Mouse (Mus musculus) erythroid progenitor cell, adult 5-6 weeks (primary cell): ENCODE data around the gene Pten. TPM values are rescaled to one million over a fixed set of nuclear protein-coding genes. Genes with fewer than 3 reads are reported as not detected.
A peak's percentile ranks its signal among the peaks of the same experiment; 100 is the strongest.

Experiments used
- ATAC-seq: replicated peaks from 2 replicates; pipeline ENCODE4 v1.8.0; 2016; ENCODE audit warnings: moderate number of reproducible peaks, mild to moderate bottlenecking, moderate TSS enrichment, inconsistent platforms; ENCODE audit not compliant: poor library complexity, low FRiP score, severe bottlenecking
- total RNA-seq, 2 experiments: library from RNA; stranded (forward) in 1 of 2; stranded (reverse) in 1 of 2; fragments of 150-400 nt in 1 of 2; fragments of 186-747, 209-891 nt in 1 of 2; gene quantifications; 2 replicates each; pipeline versions ENCODE4 v1.2.3 to v1.2.4; 2015 to 2017; ENCODE audit warnings: low replicate concordance in 2 of 2

The Pten gene
- total RNA-seq, 2 experiments from 2014 or later, result 19.2 to 34.0 TPM

DNA sequence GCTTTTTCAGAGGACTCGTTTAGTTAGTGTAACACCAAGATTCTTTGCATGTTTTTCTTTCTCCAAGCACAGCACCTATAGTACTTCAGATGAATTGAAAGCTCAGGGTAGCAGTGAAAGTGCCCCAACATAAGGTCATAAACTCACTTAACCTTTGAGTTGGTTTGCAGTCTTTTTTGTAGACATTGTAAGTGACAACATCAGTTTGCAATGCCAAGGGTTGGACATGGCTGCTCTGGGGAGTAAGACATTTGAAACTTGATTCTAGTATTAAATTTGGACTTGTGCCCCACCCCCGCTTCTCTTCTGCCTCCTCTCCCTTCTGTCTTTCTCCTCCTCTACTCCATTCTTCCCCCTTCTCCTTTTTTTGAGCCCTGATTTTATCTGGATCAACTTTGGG lies 43.3 kb downstream of the Pten start:
- ATAC-seq, result no peak

DNA sequence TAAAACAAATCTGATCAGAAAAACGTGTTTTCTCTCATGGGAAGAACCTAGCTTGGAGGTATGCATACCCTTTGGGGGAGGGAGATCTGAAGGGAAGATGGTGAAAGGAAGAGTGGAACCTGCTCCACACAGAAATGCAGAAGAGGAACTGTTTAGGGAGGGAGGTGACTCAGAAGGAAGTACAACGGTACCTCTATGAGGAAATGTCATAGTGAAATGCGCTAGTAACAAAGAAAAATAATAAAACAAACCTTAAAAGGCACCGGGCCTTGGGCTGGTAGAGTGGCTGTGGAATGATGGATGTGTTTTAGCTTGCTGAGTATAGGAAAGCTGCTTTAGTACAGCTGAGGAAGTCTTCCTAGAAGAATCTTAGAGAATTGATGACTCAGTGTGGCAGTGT lies 47.4 kb downstream of the Pten start:
- no peak for ATAC-seq

DNA sequence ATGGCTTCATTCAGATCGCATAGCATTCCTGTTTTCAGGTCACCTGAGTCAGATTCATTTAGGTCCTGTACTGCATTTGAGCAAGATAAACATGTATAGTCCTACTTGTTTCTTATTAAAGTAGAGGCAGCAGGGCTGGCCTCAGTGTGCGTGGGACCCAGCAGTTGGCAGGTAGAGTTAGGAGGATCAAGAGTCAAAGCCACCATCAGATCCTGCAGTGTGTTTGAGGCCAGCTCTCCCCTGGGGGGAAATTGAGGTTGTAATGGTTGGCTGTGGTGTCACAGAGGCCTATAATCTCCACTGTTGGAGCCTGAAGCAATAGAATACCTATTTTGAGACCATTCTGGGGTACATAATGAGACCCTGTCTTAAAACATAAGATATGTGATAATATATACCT lies 50.3 kb downstream of the Pten start:
- ATAC-seq, result no peak

DNA sequence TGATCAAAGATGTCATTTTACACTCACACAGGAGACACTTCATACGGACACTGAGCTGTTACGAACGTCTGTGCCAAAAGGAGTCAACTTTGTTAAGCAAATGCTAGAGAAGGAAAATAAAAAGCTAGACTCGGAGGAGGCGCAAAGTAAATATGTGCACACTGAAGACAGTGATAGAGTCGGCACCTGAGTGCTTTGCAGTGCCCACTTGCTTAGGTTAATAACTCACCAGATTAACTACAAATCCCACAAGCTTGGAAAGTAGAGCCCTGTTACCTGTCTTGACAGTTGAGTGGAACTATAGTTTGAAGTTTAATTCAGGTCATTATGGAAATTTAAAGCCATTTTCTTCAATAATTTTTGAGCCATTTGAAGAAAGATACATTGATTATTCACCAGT lies 51.4 kb downstream of the Pten start:
- ATAC-seq, result no peak

DNA sequence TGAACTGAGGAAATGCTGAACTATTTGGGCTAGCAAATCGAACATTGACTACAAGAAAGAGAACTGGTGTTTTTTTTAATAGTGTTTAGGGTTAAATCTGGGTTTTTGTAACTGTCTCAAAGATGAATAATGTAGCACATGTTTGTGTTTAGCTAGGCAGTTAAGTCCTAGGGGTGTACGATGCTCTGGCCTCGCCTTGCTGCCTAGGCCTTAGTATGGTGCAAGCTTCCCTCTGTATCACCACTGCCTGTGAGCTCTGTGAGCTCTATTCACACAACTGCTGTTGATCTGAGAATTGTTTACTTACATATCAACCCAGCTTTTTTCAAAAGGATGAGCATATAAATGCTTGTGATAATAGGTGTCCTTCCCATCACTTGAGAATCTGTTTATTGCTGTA lies 51.8 kb downstream of the Pten start:
- no peak for ATAC-seq

DNA sequence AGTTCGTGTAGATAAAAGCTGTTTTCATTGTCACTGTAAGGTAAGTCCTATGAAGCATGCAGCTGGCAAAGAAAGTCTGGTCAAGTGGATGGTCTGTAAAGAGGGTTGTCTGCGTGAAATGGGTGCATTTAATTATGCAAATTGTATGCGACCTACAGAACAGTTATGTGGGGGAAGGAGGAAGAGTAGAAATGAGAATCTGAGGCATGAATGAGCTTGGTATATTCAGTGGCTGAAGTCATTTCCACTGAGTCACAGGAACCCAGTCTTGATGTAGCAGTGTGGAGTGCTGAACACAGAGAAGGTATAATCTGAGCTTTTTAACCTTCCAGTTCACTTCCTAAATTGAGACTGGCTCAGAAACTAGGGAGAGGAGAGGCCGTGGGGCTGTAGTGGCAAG lies 61.5 kb downstream of the Pten start:
- no peak for ATAC-seq

DNA sequence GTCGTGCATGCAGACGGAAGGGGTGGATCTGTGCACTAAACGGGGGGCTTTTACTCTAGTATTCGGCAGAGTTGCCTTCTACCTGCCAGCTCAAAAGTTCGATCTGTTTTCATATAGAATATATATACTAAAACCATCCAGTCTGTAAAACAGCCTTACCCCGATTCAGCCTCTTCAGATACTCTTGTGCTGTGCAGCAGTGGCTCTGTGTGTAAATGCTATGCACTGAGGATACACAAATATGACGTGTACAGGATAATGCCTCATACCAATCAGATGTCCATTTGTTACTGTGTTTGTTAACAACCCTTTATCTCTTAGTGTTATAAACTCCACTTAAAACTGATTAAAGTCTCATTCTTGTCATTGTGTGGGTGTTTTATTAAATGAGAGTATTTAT lies 65.7 kb downstream of the Pten start:
- peak; percentile 68 for ATAC-seq

DNA sequence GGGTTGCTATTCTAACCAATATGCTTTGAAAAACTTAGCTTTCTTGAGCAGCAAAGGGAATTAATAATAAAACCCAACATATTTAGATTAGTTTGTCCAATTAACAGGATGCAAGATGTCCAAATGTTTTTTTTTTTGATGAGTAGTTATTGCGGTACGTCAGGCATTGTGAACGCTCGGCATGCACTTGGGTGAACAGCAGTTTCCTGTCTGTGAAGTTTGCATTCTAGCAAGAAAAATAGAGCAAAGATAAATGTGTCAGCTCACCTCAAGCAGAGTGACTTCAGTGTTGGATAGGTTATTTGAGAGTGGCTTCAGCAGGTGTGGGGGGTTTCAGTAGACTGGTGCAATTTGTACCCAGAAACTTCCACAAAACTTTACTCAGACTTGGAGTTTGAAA lies 69.3 kb downstream of the Pten start:
- ATAC-seq, result no peak

DNA sequence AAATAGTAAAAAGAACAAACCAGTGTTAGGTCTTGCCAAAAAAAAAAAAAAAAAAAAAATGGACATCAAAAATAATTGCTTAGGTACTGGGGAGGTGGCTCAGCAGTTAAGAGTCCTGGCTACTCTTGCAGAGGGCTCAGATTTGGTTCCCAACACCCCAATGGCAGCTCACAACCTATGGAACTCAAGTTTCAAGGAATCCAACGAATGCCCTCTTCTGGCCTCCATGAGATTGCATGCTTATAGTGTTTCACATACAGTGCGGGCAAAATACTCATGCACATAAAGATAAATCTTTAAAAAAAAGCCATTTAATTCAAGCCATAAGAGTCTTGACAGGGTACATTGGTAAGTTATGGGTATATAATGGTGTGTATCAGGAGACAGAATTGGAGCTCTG lies 72.6 kb downstream of the Pten start:
- no peak for ATAC-seq

DNA sequence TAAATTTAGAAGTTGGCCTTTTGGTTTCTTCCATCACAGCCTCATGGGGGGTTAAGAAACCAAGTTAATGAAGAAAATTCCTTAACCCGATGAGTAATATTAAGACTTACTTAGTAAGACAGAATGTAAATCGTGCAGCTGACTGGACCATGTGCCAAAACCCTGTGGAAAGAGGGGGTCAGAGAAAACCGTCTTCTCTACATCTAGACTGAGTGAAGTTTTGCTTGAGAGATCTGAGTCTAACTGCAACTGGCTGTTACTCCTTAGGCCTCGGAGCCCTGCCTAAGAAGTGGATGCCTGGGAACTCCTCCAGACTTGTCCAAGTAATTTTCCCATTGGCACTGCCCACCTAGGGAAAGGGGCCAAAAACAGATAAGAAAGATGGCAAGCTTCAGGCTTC lies 74.0 kb downstream of the Pten start:
- no peak for ATAC-seq

DNA sequence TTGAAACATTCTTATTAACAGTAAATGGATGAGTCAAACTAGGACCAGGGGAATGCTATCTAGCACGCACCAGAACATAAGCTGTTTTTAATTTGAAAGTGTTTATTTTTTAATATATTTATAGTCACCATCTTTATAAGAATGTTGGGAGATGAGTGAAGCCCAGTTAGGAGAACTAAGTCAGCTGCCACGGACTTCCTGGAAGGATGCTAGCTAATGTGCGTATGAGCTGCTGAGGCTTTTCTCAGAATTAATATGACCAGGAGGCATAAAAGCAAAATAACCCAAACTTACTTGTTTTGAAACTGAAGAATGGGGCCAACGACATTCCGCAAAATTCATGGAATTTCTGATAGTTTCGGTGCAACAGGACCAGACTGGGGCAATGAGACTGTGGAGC lies 83.2 kb downstream of the Pten start:
- no peak for ATAC-seq

DNA sequence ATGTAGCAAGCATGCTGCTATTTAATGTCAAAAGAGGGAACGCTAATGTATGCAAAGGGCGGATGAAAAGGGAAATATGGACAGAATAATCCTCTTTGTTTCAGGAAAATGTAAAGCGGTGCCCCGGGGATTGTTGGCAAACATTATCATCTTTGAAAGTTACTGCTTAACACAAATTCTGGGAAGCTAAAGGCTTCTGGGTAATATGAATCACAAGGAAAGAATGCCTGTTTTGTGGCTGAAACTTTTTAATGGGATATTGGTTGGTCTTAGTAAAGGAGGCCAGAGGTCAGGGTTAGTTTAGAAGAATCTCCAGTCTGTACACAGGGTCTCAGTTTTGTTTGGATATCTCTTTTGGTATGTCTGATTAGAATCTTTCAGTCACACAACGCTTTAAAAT lies 87.2 kb downstream of the Pten start:
- no peak for ATAC-seq

DNA sequence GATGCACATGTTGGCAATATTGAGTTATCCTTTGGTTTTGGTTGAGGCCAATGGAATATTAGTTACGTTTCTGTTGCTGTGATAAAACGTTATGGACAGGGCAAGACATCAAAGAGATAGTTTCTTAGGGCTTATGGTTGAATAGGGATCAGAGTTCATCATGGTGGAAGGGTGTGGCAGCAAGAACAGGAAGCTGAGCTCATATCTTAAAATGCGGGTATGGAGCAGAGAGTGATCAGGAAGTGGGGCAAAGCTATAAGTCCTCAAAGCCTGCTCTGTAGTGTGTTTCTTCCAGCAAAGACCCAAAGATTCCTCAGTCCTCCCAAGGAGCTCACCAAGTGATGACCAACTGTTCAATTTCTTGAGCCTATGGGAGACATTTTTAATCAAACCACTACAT lies 90.7 kb downstream of the Pten start:
- no peak for ATAC-seq

DNA sequence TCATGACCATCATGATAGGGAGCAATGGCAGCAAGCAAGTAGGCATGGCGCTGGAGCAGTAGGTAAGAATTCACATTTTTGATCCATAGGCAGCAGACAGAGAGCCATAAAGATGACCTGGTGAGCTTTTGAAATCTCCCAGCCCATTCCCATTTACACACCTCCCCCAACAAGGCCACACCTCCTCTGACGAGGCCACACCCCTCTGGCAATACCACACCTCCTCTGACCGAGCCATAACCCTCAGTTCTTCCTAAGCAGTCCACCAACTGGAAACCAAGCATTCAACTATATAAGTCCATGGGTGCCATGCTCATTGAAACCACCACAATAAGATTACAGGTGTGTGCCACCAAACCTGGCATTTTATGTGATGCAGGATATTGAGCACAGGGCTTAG lies 95.0 kb downstream of the Pten start:
- ATAC-seq, result no peak

DNA sequence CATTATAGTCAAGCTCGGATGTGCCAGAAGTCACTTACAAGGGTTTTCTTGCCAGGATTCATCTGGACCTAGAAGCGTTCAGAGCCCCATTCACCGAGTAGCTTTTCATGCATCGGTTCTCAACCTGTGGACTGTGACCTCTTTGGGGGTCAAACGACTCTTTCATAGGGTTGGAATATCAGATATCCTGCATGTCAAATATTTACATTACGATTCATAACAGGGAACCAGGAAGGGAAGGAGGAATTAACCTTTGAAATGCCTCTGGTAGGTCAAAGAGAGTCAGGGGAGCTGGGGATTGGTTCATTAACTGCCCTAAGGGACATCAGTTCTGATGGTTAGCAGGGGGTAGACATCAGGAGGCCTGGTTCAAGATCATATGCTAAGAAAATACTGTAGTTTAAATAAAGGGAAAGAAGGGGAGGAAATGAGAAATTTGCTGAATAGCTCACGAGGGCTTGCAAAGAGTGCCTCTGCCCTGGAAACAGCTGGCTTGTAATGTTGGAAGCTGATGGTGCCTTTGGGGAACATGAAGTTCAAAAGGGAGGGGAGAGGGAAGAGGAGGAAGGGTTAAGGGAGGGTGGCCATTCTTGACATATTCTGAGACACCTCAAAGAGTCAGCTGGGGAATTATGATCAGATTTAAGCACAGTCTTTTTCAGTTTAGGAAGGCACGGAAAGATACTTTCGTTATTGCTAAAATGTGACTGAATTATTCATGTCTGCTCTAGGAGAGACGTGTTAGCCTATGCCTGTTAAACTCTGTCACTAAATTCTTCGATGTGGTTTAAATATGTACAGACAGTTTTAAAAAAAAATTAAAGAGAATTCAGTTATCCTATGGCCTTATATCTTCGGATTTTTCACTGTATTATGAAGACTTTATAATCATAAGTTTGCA lies 104.6 kb downstream of the Pten start:
- ATAC-seq, result no peak

DNA sequence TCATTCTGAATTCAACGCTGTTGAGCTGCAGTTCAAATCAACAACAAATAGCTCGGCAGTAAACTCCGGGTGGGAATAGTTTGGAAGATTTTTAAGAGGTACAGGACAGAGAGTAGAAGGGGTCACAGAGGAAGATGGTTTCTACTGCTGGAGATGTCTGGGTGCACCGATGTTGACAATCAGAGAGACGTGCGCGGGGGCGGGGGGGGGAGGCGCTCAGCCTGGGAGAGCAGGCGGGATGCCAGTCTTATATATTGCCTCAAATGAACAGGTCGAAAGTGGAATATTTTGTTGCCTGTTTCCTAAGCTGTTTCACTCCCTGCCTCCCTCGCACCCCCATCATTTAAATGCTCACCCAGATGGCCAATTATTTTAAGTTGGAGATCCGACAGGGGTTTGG lies 109.5 kb downstream of the Pten start:
- no peak for ATAC-seq

DNA sequence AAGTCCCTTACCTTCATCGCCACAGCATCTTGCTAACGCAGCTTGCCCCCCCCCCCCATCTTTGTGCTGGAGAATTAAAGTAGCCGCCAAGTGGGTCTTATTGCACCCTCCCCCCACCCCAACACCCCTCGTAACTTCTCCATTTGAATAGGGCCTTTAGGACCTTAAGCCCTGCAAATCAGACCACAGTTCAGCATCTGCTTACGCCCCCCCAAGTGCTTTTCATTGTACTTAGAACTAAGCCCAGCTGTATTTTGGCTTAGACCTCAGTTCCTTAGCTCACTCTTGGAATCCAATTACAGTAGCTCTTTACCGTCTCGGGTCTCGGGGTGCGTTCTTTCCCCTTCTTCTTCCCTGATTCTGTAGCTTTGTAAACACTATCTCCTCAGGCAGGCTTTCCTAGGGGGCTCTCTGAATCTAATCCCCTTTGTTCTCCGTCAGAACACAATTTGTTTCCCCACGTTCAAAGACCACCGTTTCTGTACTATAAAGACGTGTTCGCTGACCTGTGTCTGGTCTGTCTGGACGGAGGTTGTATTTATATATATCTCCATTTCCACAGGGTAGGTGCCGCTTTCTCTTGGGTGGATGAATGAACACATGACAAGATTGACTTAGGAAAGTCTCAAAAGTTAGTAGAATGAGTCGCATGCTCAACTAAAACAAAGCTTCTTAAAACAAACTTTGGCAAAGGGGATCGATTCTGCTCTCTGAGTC lies 110.0 kb downstream of the Pten start:
- ATAC-seq, result no peak

DNA sequence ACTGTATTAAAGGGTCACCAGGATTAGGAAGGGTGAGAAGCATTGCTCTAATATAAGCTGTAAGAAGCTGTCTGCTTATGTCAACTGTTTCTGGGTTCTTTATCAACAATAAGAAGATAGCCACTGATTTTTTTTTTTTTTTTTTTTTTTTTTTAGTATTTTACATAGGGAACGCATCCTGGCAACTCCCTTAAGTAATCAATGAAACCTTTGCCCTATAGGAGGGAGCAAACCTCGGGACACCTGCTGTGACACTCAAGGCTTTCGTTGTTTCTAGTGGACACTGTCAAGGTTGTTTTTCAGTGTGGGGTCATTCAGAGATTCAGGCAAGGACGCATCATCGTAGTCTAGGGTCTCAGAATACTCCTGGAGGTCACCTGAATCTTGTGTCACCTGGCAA lies 111.3 kb downstream of the Pten start:
- no peak for ATAC-seq

DNA sequence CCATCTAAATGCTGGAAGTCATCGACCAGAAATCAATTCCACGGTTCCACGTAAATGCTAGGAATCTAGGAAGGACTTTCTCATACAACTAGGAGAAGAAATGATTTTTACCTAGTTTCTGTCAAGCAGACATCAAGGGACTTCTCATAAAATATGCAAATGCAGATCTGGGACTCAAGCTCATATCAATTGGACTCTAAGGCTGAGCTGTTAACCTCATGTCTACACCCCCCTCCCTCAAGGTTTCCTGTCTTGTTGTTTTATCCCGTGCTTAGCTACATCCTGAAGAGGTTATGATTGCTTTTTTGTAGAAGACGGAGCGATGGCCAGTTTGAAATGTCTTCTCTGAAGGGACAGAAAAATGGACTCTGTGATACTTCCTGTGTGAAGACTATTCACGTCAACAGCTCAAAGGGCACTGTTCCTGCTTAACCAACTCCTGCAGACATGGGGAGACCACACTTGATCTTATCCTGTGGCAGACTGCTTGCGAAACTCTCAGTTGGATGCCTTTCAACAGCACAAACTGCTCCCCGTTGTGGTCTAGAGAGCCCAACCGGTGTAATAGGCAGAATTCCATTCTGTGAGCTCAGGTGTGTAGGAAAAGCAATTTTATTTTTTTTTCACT lies 111.9 kb downstream of the Pten start:
- no peak for ATAC-seq

DNA sequence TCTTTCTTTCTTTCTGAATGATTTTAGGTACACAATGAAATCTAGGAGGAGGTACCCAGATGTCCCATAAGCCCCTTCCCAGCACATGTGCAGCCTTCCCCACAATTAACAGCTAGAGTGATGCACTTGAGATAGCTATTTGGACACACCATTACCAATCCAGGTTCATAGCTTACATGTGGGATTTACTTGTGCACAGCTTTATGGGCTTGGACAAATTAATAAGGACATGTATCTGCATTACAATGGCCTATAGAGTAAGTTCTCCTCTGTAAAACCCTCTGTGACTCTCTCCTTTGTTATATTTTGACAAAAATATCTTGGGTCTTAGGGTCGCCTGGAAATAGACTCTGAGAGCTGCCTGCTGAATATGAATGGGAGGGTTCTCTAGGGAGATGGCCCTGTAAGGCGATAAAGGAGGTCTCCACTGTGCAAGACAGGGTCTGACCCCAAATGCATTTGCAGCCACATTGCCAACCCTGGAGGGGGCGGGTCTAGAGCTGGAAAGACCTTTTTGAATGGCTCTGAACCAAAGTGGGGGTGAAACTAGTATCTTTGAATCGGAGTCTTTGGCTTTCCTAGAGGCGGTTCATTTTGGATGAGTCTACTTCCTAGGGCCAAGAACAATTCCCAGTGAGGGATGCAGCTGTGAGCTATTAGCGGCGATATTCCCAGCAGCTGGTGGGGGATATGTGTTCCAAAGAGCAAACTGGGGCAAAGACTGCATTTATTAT lies 116.8 kb downstream of the Pten start:
- no peak for ATAC-seq
